Mouse (Mus musculus): ENCODE data around the gene Szt2.

DNA sequence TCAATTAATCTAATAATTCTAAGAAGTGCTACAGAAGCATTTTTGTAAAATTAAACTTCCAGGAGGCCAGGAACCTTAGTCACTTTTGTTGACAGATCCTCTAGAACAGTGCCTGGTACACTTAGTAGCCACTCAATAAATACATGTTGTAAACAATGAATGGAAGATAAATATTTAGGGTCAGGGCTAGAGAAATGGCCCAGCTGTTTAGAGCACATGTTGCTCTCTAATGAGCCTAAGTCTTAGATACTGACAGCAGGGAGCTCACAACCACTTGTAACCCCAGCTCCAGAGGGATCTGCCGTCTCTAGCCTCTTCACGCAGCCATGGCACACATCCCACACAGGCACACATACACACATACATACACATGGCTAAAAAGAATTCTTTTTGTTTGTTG lies 88.4 kb downstream of the Szt2 start:
- TF ChIP-seq EP300 (IDR thresholded peaks at IDR 0.05; ENCODE audit: low read depth) (no peak), CTCF (IDR thresholded peaks at IDR 0.05; ENCODE audit: low read depth) (no peak)
